Mouse (Mus musculus): ENCODE data around the gene Phf20. TPM values are rescaled to one million over a fixed set of nuclear protein-coding genes. Genes with fewer than 3 reads are reported as not detected.

Phf20 gene
- polyA plus RNA-seq, 1 experiment from 2014 or later = 148 TPM

DNA sequence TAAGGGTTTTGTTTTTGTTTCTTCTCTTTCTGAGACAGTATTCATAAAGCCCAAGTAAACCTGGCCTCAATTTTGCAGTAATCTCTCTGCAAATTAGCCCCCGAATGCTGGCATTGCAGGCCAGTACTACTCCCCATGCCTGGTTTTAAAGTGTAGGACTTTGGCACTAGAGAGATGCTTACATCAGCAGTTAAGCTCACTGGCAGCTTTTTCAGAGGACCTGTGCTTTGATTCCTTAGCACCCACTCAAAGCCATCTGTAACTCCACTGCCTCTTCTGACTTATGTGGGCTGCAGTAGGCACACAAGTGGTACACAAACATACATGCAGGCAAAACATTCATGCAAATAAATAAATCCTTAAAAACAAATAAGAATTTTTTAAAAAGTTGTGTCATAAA, 55.0 kb downstream of the Phf20 start:
- no peak overlapping the region for H3K4me3 ChIP-seq (replicated peaks; ENCODE audit: low read length)
- no peak for ATAC-seq
- H3K4me1 ChIP-seq (replicated peaks; ENCODE audit: control insufficient read depth, insufficient read depth, low read length) = no peaks in the 10 kb centered on the region
- WGBS = 72% methylated on average over 1 of the region's 1 CpGs
- no peaks in the 10 kb centered on the region for H3K9me3 ChIP-seq (ENCODE audit: control insufficient read depth, low read length)
- no peak overlapping the region for H3K4me2 ChIP-seq (ENCODE audit: low read length)
- H3K9ac ChIP-seq (replicated peaks; ENCODE audit: low read depth, low read length) = no peak overlapping the region
- peaks cover 18% of the 10 kb centered on the region for H3K36me3 ChIP-seq (ENCODE audit: control insufficient read depth, insufficient read depth)
- H3K27me3 ChIP-seq (replicated peaks; ENCODE audit: control insufficient read depth, insufficient read depth, low read length) = no peaks in the 10 kb centered on the region
- no peak overlapping the region for H3K27ac ChIP-seq (ENCODE audit: low read length)

DNA sequence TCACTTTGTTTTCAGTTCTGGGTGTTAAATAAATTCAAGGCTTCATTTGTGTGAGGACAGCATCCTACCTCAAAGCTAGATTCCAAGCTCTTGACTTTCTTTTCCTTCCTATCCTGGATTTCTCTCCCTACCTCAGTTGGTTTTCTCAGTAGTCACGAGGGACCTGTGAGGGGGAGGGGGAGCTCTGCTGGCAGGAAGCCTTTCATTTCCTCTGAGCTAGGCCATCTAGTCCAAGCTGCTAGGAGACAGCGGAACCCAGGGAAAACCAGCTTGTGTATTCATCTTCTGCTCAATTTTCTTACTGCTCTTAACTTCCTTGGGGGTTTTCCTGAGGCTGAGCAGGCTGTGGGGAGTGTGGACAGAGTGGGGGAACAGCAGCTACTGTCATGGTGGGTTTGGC, 60.8 kb downstream of the Phf20 start:
- Histone ChIP-seq H3K4me3 (replicated peaks; ENCODE audit: low read length) (no peak overlapping the region), H3K9me3 (ENCODE audit: control insufficient read depth, low read length) (no peaks in the 10 kb centered on the region), H3K36me3 (ENCODE audit: control insufficient read depth, insufficient read depth) (peaks cover 15% of the 10 kb centered on the region), H3K4me1 (replicated peaks; ENCODE audit: control insufficient read depth, insufficient read depth, low read length) (0 out of 2 replicates have a peak, but pooled peaks cover 3% of the 10 kb centered on the region), H3K9ac (replicated peaks; ENCODE audit: low read depth, low read length) (no peak overlapping the region), H3K27me3 (replicated peaks; ENCODE audit: control insufficient read depth, insufficient read depth, low read length) (no peaks in the 10 kb centered on the region), H3K4me2 (ENCODE audit: low read length) (no peak overlapping the region), H3K27ac (ENCODE audit: low read length) (no peak overlapping the region)
- no peak for ATAC-seq
- WGBS = 51% methylated on average over 2 of the region's 2 CpGs

DNA sequence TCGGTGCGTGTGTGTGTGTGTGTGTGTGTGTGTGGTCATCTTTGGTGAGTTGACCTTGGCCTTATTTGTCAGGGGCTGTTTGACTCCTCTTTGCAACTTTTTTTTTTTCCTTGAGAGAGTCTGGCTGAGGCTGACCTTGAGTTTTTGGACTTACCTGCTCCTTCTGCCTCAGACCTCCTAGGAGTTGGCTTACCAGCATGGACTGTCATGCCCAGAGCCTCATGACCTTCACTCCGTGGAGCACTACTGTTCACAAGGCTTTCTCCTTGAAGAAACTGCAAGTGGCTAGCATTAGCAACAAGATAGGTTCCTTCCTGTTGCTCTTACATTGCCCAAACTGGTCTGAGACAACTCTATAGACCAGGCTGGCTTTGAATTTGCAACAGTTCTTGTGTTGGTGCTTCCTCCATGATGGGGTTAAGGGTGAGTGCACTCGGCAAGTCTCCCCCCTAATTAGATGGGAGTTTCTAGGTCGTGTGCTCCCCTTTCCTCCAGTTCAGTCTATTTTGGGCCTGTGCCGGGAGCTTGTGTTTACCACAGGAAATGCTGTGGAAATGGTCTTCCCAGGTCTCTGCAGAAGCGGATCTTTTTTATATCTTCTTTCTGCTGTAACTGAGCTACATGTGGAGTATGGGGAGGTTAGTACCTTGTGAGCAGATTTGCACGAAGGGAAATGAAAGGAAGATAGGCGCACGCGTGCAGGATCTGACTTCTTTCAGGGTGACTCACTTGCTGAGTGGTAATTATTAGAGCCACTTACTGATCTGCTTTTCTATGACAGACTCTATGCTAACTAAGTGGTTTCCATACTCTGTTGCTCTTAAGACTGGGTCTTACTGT, 61.9 kb downstream of the Phf20 start:
- H3K4me3 ChIP-seq (replicated peaks; ENCODE audit: low read length) = no peak overlapping the region
- peaks cover 5% of the 10 kb centered on the region; the same call in 1 of the 2 replicates for H3K36me3 ChIP-seq (ENCODE audit: control insufficient read depth, insufficient read depth)
- H3K9ac ChIP-seq (replicated peaks; ENCODE audit: low read depth, low read length) = no peak overlapping the region
- 87% methylated on average over 11 of the region's 11 CpGs for WGBS
- H3K9me3 ChIP-seq (ENCODE audit: control insufficient read depth, low read length) = no peaks in the 10 kb centered on the region
- H3K27ac ChIP-seq (ENCODE audit: low read length) = no peak overlapping the region
- 0 out of 2 replicates have a peak, but pooled peaks cover 3% of the 10 kb centered on the region for H3K4me1 ChIP-seq (replicated peaks; ENCODE audit: control insufficient read depth, insufficient read depth, low read length)
- ATAC-seq = no peak
- no peaks in the 10 kb centered on the region for H3K27me3 ChIP-seq (replicated peaks; ENCODE audit: control insufficient read depth, insufficient read depth, low read length)
- H3K4me2 ChIP-seq (ENCODE audit: low read length) = no peak overlapping the region

DNA sequence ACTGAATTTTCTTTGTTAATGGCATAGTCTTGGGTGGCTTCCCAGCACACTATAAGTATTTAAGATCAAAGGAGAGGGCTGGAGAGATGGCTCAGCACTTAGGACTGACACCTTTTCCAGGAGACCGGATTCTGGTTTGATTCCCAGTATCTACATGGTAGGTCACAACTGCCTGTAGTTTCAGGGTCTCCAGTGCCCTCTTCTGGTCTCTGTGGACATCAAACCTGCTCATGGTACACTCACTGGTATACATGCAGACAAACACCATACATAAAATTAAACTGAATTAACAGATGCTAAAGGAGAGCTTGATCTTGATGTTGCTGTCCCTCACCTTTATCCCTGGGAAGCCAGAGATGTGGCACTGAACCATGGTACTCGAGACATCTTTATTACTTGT, 64.7 kb downstream of the Phf20 start:
- no peak overlapping the region for H3K27ac ChIP-seq (ENCODE audit: low read length)
- H3K27me3 ChIP-seq (replicated peaks; ENCODE audit: control insufficient read depth, insufficient read depth, low read length) = no peaks in the 10 kb centered on the region
- no peak overlapping the region for H3K4me3 ChIP-seq (replicated peaks; ENCODE audit: low read length)
- peaks cover 4% of the 10 kb centered on the region; the same call in 1 of the 2 replicates for H3K36me3 ChIP-seq (ENCODE audit: control insufficient read depth, insufficient read depth)
- H3K4me1 ChIP-seq (replicated peaks; ENCODE audit: control insufficient read depth, insufficient read depth, low read length) = 0 out of 2 replicates have a peak, but pooled peaks cover 3% of the 10 kb centered on the region
- no peaks in the 10 kb centered on the region for H3K9me3 ChIP-seq (ENCODE audit: control insufficient read depth, low read length)
- no peak overlapping the region for H3K4me2 ChIP-seq (ENCODE audit: low read length)
- WGBS = 93% methylated on average over 2 of the region's 2 CpGs
- no peak overlapping the region for H3K9ac ChIP-seq (replicated peaks; ENCODE audit: low read depth, low read length)
- ATAC-seq = no peak

DNA sequence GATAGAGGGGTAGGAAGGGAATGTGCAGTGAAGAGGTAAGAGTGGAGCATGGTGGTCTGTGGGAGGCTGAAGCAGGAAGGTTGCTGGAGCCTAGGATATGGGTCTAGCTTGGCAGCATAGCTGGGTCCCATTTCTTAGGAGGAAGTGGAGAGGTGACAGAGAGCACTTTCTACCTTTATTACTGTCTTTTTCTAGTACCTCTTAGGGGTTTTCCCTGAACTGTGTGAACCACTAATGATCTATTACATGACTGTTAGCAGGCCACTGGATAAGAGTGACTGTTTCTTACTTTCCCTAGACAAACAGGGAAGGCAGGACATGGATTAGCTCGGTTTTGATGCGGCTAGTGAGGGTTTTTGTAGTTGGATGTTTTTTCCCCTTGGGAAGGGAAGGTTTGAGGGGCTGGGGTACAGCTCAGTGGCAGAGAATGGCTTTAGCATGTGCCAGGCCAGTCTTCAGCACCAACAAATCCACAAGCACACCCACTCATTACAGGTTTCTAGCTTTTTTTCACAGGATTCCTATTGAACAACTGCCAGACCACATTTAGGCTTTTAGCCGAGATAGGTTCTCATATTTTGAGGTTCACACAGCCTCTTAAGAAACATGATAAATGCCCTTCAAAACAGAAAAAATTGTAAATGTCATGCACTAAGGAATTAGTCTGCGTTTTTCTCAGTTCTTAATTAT, 67.1 kb downstream of the Phf20 start:
- Histone ChIP-seq H3K36me3 (ENCODE audit: control insufficient read depth, insufficient read depth) (peaks cover 7% of the 10 kb centered on the region; the same call in 1 of the 2 replicates), H3K9me3 (ENCODE audit: control insufficient read depth, low read length) (no peaks in the 10 kb centered on the region), H3K4me2 (ENCODE audit: low read length) (no peak overlapping the region), H3K27me3 (replicated peaks; ENCODE audit: control insufficient read depth, insufficient read depth, low read length) (no peaks in the 10 kb centered on the region), H3K27ac (ENCODE audit: low read length) (no peak overlapping the region), H3K4me1 (replicated peaks; ENCODE audit: control insufficient read depth, insufficient read depth, low read length) (no peaks in the 10 kb centered on the region), H3K9ac (replicated peaks; ENCODE audit: low read depth, low read length) (no peak overlapping the region), H3K4me3 (replicated peaks; ENCODE audit: low read length) (no peak overlapping the region)
- ATAC-seq = no peak
- WGBS = 83% methylated on average over 4 of the region's 4 CpGs

DNA sequence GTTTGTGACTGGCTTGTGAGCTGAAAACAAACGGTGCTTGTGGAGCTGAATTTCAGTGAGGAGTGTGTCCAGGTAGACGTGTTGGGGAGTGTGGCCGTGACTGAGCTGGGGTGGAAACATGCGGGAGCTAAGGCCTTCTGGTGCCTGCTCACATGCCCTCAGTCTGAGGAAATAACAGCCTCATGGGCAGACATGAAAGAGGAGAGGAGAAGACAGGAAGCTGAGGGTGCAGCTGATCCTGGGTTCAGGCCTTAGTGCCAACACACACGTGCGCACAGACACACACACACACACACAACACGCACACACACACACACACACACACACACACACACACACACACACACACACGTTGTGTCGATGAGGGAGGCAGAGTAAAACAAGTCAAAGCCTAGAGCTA, 71.4 kb downstream of the Phf20 start:
- no peaks in the 10 kb centered on the region for H3K4me1 ChIP-seq (replicated peaks; ENCODE audit: control insufficient read depth, insufficient read depth, low read length)
- H3K9ac ChIP-seq (replicated peaks; ENCODE audit: low read depth, low read length) = no peak overlapping the region
- H3K9me3 ChIP-seq (ENCODE audit: control insufficient read depth, low read length) = no peaks in the 10 kb centered on the region
- H3K36me3 ChIP-seq (ENCODE audit: control insufficient read depth, insufficient read depth) = peaks cover 3% of the 10 kb centered on the region; the same call in 1 of the 2 replicates
- no peak overlapping the region for H3K4me2 ChIP-seq (ENCODE audit: low read length)
- H3K4me3 ChIP-seq (replicated peaks; ENCODE audit: low read length) = no peak overlapping the region
- H3K27me3 ChIP-seq (replicated peaks; ENCODE audit: control insufficient read depth, insufficient read depth, low read length) = no peaks in the 10 kb centered on the region
- ATAC-seq = no peak
- no peak overlapping the region for H3K27ac ChIP-seq (ENCODE audit: low read length)
- 93% methylated on average over 9 of the region's 9 CpGs for WGBS

DNA sequence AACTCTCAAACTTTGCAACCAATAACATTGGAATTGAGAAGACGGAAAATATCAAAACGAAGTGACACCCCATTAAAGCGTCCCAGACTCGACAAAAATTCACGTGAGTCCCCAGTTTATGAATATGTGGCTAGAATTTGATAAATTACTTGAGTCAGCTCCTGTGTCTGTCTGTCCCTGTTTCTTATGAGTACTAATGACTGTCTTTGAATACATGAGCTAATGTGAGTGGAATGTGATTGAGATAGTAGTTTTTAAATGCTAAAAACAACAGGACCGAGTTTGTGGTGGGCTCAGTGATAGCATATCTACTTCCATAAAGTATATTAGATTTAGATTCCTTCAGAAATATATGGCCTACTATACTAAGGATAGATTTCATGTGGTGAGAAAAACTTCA, 76.3 kb downstream of the Phf20 start:
- Histone ChIP-seq H3K9ac (replicated peaks; ENCODE audit: low read depth, low read length) (no peak overlapping the region), H3K4me3 (replicated peaks; ENCODE audit: low read length) (no peak overlapping the region), H3K27me3 (replicated peaks; ENCODE audit: control insufficient read depth, insufficient read depth, low read length) (no peaks in the 10 kb centered on the region), H3K36me3 (ENCODE audit: control insufficient read depth, insufficient read depth) (peaks cover 7% of the 10 kb centered on the region; the same call in 1 of the 2 replicates), H3K4me1 (replicated peaks; ENCODE audit: control insufficient read depth, insufficient read depth, low read length) (no peaks in the 10 kb centered on the region), H3K4me2 (ENCODE audit: low read length) (no peak overlapping the region), H3K9me3 (ENCODE audit: control insufficient read depth, low read length) (no peaks in the 10 kb centered on the region), H3K27ac (ENCODE audit: low read length) (no peak overlapping the region)
- no peak for ATAC-seq
- WGBS = 97% methylated on average over 6 of the region's 6 CpGs

DNA sequence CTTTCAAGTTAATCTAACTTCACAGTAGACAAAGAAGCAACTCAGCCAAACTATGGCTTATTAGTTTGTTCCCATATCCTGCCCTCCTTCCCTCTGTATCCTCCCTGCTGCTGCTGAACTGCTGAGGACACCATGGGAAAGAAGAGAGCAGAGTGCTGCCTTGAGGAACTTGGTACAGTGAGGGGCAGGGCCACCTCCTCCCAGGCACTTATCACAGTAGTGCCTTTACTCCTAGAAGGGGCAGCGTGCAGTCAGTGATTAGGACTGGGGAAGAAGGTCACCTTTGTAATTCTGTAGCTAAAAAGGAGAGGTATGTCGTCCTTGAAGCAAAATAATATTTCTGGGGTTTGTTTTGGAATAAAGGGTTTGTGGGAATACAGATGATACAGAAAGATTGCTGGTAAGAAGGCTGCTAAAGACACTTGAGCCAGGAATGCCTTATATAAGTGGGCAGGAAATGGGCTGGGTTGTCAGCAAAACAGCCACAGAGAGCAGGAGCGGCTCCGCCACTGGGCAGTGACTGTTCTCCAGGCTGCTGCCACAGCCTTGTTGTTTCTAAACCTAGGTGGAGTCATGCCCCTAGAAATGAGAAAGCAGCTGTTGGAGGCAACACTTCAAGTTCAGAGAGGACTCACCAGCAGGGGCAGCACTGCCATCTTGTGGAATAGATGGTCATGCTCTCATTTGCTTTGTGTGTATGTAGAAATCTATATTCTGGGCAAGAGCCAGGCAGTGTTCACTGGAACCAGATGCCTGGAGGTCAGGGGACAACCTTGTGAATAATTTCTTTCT, 82.2 kb downstream of the Phf20 start:
- no peaks in the 10 kb centered on the region for H3K4me1 ChIP-seq (replicated peaks; ENCODE audit: control insufficient read depth, insufficient read depth, low read length)
- peak; percentile 45; the same call in 1 of the 2 replicates for ATAC-seq
- peak overlapping the region; percentile 10; the same call in 1 of the 2 replicates for H3K27ac ChIP-seq (ENCODE audit: low read length)
- H3K4me3 ChIP-seq (replicated peaks; ENCODE audit: low read length) = no peak overlapping the region
- H3K27me3 ChIP-seq (replicated peaks; ENCODE audit: control insufficient read depth, insufficient read depth, low read length) = no peaks in the 10 kb centered on the region
- no peaks in the 10 kb centered on the region for H3K9me3 ChIP-seq (ENCODE audit: control insufficient read depth, low read length)
- H3K4me2 ChIP-seq (ENCODE audit: low read length) = no peak overlapping the region
- 70% methylated on average over 4 of the region's 4 CpGs for WGBS
- peaks cover 7% of the 10 kb centered on the region; the same call in 1 of the 2 replicates for H3K36me3 ChIP-seq (ENCODE audit: control insufficient read depth, insufficient read depth)
- H3K9ac ChIP-seq (replicated peaks; ENCODE audit: low read depth, low read length) = 0 out of 2 replicates have a peak overlapping the region, but pooled peaks have one; percentile 17

DNA sequence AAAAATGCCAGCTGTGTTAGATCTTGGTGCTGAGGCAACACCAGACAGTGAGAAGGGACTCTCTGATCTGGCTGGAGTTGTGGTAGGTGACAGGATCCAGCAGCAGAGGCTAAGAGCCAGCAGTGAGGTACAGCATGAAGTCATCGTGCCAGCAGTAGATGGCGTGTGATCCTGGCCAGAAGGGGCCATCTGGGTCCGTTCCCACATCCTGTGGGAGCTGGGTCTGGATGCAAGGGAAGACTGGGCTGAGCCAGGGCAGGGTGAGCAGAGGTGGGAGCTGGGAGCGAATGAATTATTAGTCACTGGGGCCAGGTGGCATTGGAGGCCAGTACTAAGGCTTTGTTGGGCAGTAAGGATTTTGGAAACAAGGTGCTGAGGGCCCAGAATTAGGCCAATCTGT, 85.0 kb downstream of the Phf20 start:
- Histone ChIP-seq H3K9me3 (ENCODE audit: control insufficient read depth, low read length) (no peaks in the 10 kb centered on the region), H3K4me2 (ENCODE audit: low read length) (no peak overlapping the region), H3K9ac (replicated peaks; ENCODE audit: low read depth, low read length) (no peak overlapping the region), H3K36me3 (ENCODE audit: control insufficient read depth, insufficient read depth) (no peaks in the 10 kb centered on the region), H3K27ac (ENCODE audit: low read length) (no peak overlapping the region), H3K4me3 (replicated peaks; ENCODE audit: low read length) (no peak overlapping the region), H3K4me1 (replicated peaks; ENCODE audit: control insufficient read depth, insufficient read depth, low read length) (no peaks in the 10 kb centered on the region), H3K27me3 (replicated peaks; ENCODE audit: control insufficient read depth, insufficient read depth, low read length) (no peaks in the 10 kb centered on the region)
- no peak for ATAC-seq
- WGBS = 69% methylated on average over 4 of the region's 4 CpGs
